Mouse (Mus musculus): Measurements from ENCODE around the gene Ninj1.

Gene Ninj1

GRCm38 (mm10) chr13:49187288-49188218 lies at the start of gene Ninj1:
Gene Ninj1, plus strand, starts transcription at chr13:49187485.
- in situ Hi-C loops (cut with MboI, MseI): no loop called here

- in situ Hi-C loops (cut with MboI, MseI): no loop called here
Observed at GRCm38 (mm10) chr13:49140567-49140966, 46.7 kb upstream of the Ninj1 start.

- in situ Hi-C loops (cut with MboI, MseI): no loop called here
Observed at GRCm38 (mm10) chr13:49142396-49142795, 44.9 kb upstream of the Ninj1 start.

GRCm38 (mm10) chr13:49143323-49143722 lies 44.0 kb upstream of the Ninj1 start:
- in situ Hi-C loops (cut with MboI, MseI): no loop called here

GRCm38 (mm10) chr13:49144451-49144850 lies 42.8 kb upstream of the Ninj1 start:
- in situ Hi-C loops (cut with MboI, MseI): no loop called here

- in situ Hi-C loops (cut with MboI, MseI): no loop called here
Observed at GRCm38 (mm10) chr13:49145396-49145795, 41.9 kb upstream of the Ninj1 start.

- in situ Hi-C loops (cut with MboI, MseI): no loop called here
Observed at GRCm38 (mm10) chr13:49146040-49146697, 41.1 kb upstream of the Ninj1 start.

GRCm38 (mm10) chr13:49146698-49147006 lies 40.6 kb upstream of the Ninj1 start:
- in situ Hi-C loops (cut with MboI, MseI): no loop called here

- in situ Hi-C loops (cut with MboI, MseI): no loop called here
Observed at GRCm38 (mm10) chr13:49147007-49147857, 40.1 kb upstream of the Ninj1 start.

GRCm38 (mm10) chr13:49147858-49148226 lies 39.4 kb upstream of the Ninj1 start, which contains the start of gene Wnk2:
Gene Wnk2, minus strand, starts transcription at chr13:49148014.
- in situ Hi-C loops (cut with MboI, MseI): no loop called here

- in situ Hi-C loops (cut with MboI, MseI): no loop called here
Observed at GRCm38 (mm10) chr13:49148687-49149086, 38.6 kb upstream of the Ninj1 start.

- in situ Hi-C loops (cut with MboI, MseI): no loop called here
Observed at GRCm38 (mm10) chr13:49154028-49154427, 33.3 kb upstream of the Ninj1 start.

- in situ Hi-C loops (cut with MboI, MseI): no loop called here
Observed at GRCm38 (mm10) chr13:49154621-49155020, 32.7 kb upstream of the Ninj1 start.

- in situ Hi-C loops (cut with MboI, MseI): no loop called here
Observed at GRCm38 (mm10) chr13:49156645-49157044, 30.6 kb upstream of the Ninj1 start.

- in situ Hi-C loops (cut with MboI, MseI): no loop called here
Observed at GRCm38 (mm10) chr13:49158040-49158713, 29.1 kb upstream of the Ninj1 start.

GRCm38 (mm10) chr13:49161236-49161635 lies 26.0 kb upstream of the Ninj1 start:
- in situ Hi-C loops (cut with MboI, MseI): no loop called here

GRCm38 (mm10) chr13:49162722-49163121 lies 24.6 kb upstream of the Ninj1 start:
- in situ Hi-C loops (cut with MboI, MseI): no loop called here

- in situ Hi-C loops (cut with MboI, MseI): no loop called here
Observed at GRCm38 (mm10) chr13:49163645-49164044, 23.6 kb upstream of the Ninj1 start.

- in situ Hi-C loops (cut with MboI, MseI): no loop called here
Observed at GRCm38 (mm10) chr13:49167081-49167480, 20.2 kb upstream of the Ninj1 start.

- in situ Hi-C loops (cut with MboI, MseI): no loop called here
Observed at GRCm38 (mm10) chr13:49169448-49170207, 17.7 kb upstream of the Ninj1 start.

- in situ Hi-C loops (cut with MboI, MseI): no loop called here
Observed at GRCm38 (mm10) chr13:49170623-49171022, 16.7 kb upstream of the Ninj1 start.

All from T-helper 1 cell (primary cell).